Comparison of ENCODE assay signal across 8 mouse cellular contexts in the genomic region with DNA sequence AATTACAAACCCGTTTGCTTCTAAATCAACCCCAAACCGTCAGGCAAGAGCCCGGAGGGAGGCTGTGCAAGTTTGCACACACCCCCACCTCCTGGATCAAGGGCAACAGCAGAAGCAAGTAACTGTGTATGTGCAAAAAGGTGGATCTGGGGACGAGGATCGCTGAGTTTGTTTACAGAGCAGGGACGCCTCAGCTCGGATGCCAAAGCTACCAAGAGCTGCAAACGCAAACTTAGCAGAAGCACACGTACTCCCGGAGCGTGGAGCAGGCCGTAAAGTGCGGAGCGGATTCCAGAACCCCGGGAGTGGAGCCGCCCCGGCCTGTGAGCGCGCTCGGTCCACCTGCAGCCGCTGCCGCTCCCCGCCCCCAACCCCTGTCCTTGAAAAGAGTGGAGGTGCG. TPM values are rescaled to one million over a fixed set of nuclear protein-coding genes. Genes with fewer than 3 reads are reported as not detected.
A peak's percentile ranks its signal among the peaks of the same experiment; 100 is the strongest.
DNase-seq lines count a peak whose midpoint lies in the region; ATAC-seq and TF ChIP-seq lines count a peak whose summit lies in the region.

No protein-coding gene starts in this region.

- intact Hi-C loops in heart, postnatal 36 days (cut with DNase I): loop anchor here (2.0 to 10.0 kb wide), 9 partner anchors 160 to 1377 kb away; a partner anchor contains a TSS

- 0 out of 2 replicates have a peak overlapping the region, but pooled peaks have one; percentile 59 for H3K27ac ChIP-seq in ES-E14 (ENCODE audit: insufficient read depth, low read depth, low read length, poor library complexity, severe bottlenecking)
- H3K27ac ChIP-seq in forebrain, embryonic 16.5 days (ENCODE audit: low read length): peak overlapping the region; percentile 98
- H3K27ac ChIP-seq in layer of hippocampus, adult 2 months: peak overlapping the region; percentile 100
- peak overlapping the region; percentile 100 for H3K27ac ChIP-seq in lung, embryonic 14.5 days (ENCODE audit: low read depth)

- H3K9me3 ChIP-seq in ES-E14 (ENCODE audit: control insufficient read depth, insufficient read depth, low read depth, low read length): no peaks in the 10 kb centered on the region
- H3K9me3 ChIP-seq in forebrain, embryonic 16.5 days (ENCODE audit: control insufficient read depth, low read length): no peaks in the 10 kb centered on the region
- H3K9me3 ChIP-seq in lung, embryonic 14.5 days (ENCODE audit: low read depth, low read length): no peaks in the 10 kb centered on the region

- in situ Hi-C loops in ES-E14 (cut with MboI; ENCODE audit: low sequenced_read_pairs in 2 of 2, unreplicated experiment in 2 of 2): no loop called here

- H3K4me2 ChIP-seq in forebrain, embryonic 16.5 days (ENCODE audit: low read length): peak overlapping the region; percentile 79
- peak overlapping the region; percentile 87 for H3K4me2 ChIP-seq in lung, embryonic 14.5 days

- peak overlapping the region; percentile 74 for H3K9ac ChIP-seq in ES-E14 (ENCODE audit: insufficient read depth, low read depth, low read length, poor library complexity, severe bottlenecking)
- H3K9ac ChIP-seq in forebrain, embryonic 16.5 days (replicated peaks; ENCODE audit: low read depth, low read length): peak overlapping the region; percentile 89
- H3K9ac ChIP-seq in lung, embryonic 14.5 days: peak overlapping the region; percentile 90

- no peaks in the 10 kb centered on the region for H3K27me3 ChIP-seq in forebrain, embryonic 16.5 days (replicated peaks; ENCODE audit: control insufficient read depth, insufficient read depth, low read length)
- H3K27me3 ChIP-seq in lung, embryonic 14.5 days (ENCODE audit: insufficient read depth, low read length): no peaks in the 10 kb centered on the region

- ATAC-seq in forebrain, embryonic 16.5 days: peak; percentile 82
- ATAC-seq in lung, embryonic 14.5 days (ENCODE audit: insufficient read depth): peak; percentile 84

- H3K4me1 ChIP-seq in ES-E14 (ENCODE audit: control insufficient read depth in 2 of 2, insufficient read depth in 2 of 2, low read length in 2 of 2, poor library complexity in 1 of 2): no peaks in the 10 kb centered on the region
- peaks cover 14% of the 10 kb centered on the region for H3K4me1 ChIP-seq in forebrain, embryonic 16.5 days (replicated peaks; ENCODE audit: control insufficient read depth, insufficient read depth, low read length)
- H3K4me1 ChIP-seq in lung, embryonic 14.5 days (ENCODE audit: insufficient read depth): 0 out of 2 replicates have a peak, but pooled peaks cover 3% of the 10 kb centered on the region

- H3K4me3 ChIP-seq in ES-E14 (ENCODE audit: insufficient read depth in 1 of 2, low read depth in 1 of 2, low read length in 2 of 2, poor library complexity in 1 of 2, severe bottlenecking in 1 of 2): peak overlapping the region; percentile 86 to 93
- H3K4me3 ChIP-seq in forebrain, embryonic 16.5 days (replicated peaks; ENCODE audit: low read length): peak overlapping the region; percentile 74
- H3K4me3 ChIP-seq in layer of hippocampus, adult 2 months: peak overlapping the region; percentile 64
- peak overlapping the region; percentile 86 for H3K4me3 ChIP-seq in lung, embryonic 14.5 days (ENCODE audit: low read depth, low read length)

- peaks cover 5% of the 10 kb centered on the region; the same call in 1 of the 2 replicates for H3K36me3 ChIP-seq in ES-E14 (ENCODE audit: control insufficient read depth, insufficient read depth, low read length, poor library complexity, severe bottlenecking)
- H3K36me3 ChIP-seq in forebrain, embryonic 16.5 days (ENCODE audit: control insufficient read depth, insufficient read depth): no peaks in the 10 kb centered on the region
- H3K36me3 ChIP-seq in lung, embryonic 14.5 days (ENCODE audit: insufficient read depth): no peaks in the 10 kb centered on the region

- no peak for TF ChIP-seq CTCF in layer of hippocampus, adult 2 months (conservative IDR thresholded peaks at IDR 0.05)
- TF ChIP-seq CTCF in lung, embryonic 14.5 days (IDR thresholded peaks at IDR 0.05; ENCODE audit: low read depth): no peak

- WGBS in forebrain, embryonic 16.5 days: under 1% methylated on average over 24 of the region's 24 CpGs
- under 1% methylated on average over 24 of the region's 24 CpGs for WGBS in lung, embryonic 14.5 days

- DNase-seq in ES-E14 (ENCODE audit: low read depth, low spot score): peak; percentile 78
- peak; percentile 96 to 98 for DNase-seq in cerebellum, adult 18-20 months
- peak; percentile 96 to 99 for DNase-seq in heart, postnatal 36 days
- peak; percentile 91 to 96 for DNase-seq in layer of hippocampus, adult 2 months (ENCODE audit: low spot score in 2 of 2)
- DNase-seq in lung, embryonic 14.5 days: peak; percentile 97
- peak; percentile 91 for DNase-seq in ovary, adult 18-20 months (ENCODE audit: low spot score)
- peak; percentile 96 for DNase-seq in thymus, postnatal 0 days (ENCODE audit: low spot score)

TF ChIP-seq in ES-E14, 5 proteins besides CTCF, POLR2A, EP300 and RAD21:
- TF ChIP-seq HCFC1 (IDR thresholded peaks at IDR 0.05; ENCODE audit: borderline replicate concordance, insufficient read depth, low read length): peak; percentile 67; the same call in 1 of the 2 replicates
- TF ChIP-seq MAFK (IDR thresholded peaks at IDR 0.05; ENCODE audit: insufficient read depth, low read depth, low read length): peak; percentile 56; the same call in 1 of the 2 replicates
- TF ChIP-seq ZC3H11A (IDR thresholded peaks at IDR 0.05; ENCODE audit: borderline replicate concordance, low read depth, low read length): peak; percentile 9; the same call in 1 of the 2 replicates
- TF ChIP-seq ZNF384 (IDR thresholded peaks at IDR 0.05; ENCODE audit: low read depth, low read length): 0 out of 2 replicates have a peak, but pooled peaks have one; percentile 6
- TF ChIP-seq CHD2 (IDR thresholded peaks at IDR 0.05; ENCODE audit: low read depth, low read length): no peak

RNA-seq across cellular contexts. Expression of a gene that starts 0.9 kb away (rescaled TPM):
- total RNA-seq in ES-E14 (2012; rRNA removed): 22.1 and 30.0 TPM in 2 replicates
- 55.9 and 65.7 TPM in 2 replicates for polyA plus RNA-seq in forebrain, embryonic 16.5 days (2015; fragmentation: Nextera tagmentation; extraction: Ambion mirVana)
- total RNA-seq in heart, postnatal 36 days (2021): 10 to 100 TPM; 53.2 to 62.9 TPM
- 10 to 100 TPM; 35.8 to 36.2 TPM for total RNA-seq in layer of hippocampus, adult 2 months (2021)
- 36.5 and 37.1 TPM in 2 replicates for polyA plus RNA-seq in lung, embryonic 14.5 days (2014; fragmentation: Nextera tagmentation; extraction: Ambion mirVana)
- 17.7 and 19.9 TPM in 2 replicates for polyA plus RNA-seq in thymus, postnatal 0 days (2015; fragmentation: Nextera tagmentation; extraction: Ambion mirVana)

Comparison
In these comparisons a context has a peak if more than half of its experiments do, and no peak if none do; other contexts are left out.
1. Peak in every context shown above with its lines: DNase-seq, ATAC-seq, H3K4me3 ChIP-seq and H3K27ac ChIP-seq.